In genomic region chrX:161883661-161884060, GRCm38 (mm10) we compare ENCODE assay signal across 25 mouse cellular contexts.
DNase-seq lines count a peak whose midpoint lies in the region; ATAC-seq and TF ChIP-seq lines count a peak whose summit lies in the region.
"Had no signal": no experiment of that assay in that cellular context is flagged by ENCODE, and none has a peak within 500 bp of the region (broad histone marks: within the 10 kb centered on the region; RNA-seq: fewer than 3 reads in every experiment).

No protein-coding gene starts in this region.

- H3K36me3 ChIP-seq in hindbrain, postnatal 0 days (ENCODE audit: insufficient read depth, low read length) = no peaks in the 10 kb centered on the region
- H3K36me3 ChIP-seq in hindbrain, embryonic 11.5 days (ENCODE audit: control insufficient read depth, insufficient read depth, low read length) = no peaks in the 10 kb centered on the region
- no peaks in the 10 kb centered on the region for H3K36me3 ChIP-seq in lung, postnatal 0 days (ENCODE audit: insufficient read depth, low read length)
- H3K36me3 ChIP-seq: heart, embryonic 15.5 days; hindbrain, embryonic 13.5 days; limb, embryonic 12.5 days; liver, embryonic 15.5 days had no signal

- H3K27me3 ChIP-seq in cerebellum, adult 2 months (ENCODE audit: control insufficient read depth, insufficient read depth, low read length) = no peaks in the 10 kb centered on the region
- H3K27me3 ChIP-seq in hindbrain, postnatal 0 days (ENCODE audit: insufficient read depth, low read length) = no peaks in the 10 kb centered on the region
- H3K27me3 ChIP-seq in hindbrain, embryonic 11.5 days (ENCODE audit: control insufficient read depth, insufficient read depth, low read length) = peaks cover 2% of the 10 kb centered on the region; the same call in 1 of the 2 replicates
- H3K27me3 ChIP-seq in lung, postnatal 0 days (replicated peaks; ENCODE audit: insufficient read depth, low read length) = no peaks in the 10 kb centered on the region
- H3K27me3 ChIP-seq: CH12.LX; heart, embryonic 15.5 days; liver, embryonic 15.5 days had no signal

- 44% methylated on average over 3 of the region's 3 CpGs for WGBS in cerebellum, adult 2 months
- 79% methylated on average over 3 of the region's 3 CpGs for WGBS in hindbrain, postnatal 0 days
- WGBS in hindbrain, embryonic 11.5 days = 96% methylated on average over 3 of the region's 3 CpGs
- WGBS in lung, postnatal 0 days = 76% methylated on average over 3 of the region's 3 CpGs

- peak; percentile 24 to 26 for DNase-seq in cerebellum, postnatal 10 days
- no peak for DNase-seq in cerebellum, adult 2 months
- DNase-seq in hindbrain, postnatal 0 days (ENCODE audit: low spot score) = peak; percentile 1
- DNase-seq in hindbrain, embryonic 11.5 days (ENCODE audit: low spot score) = no peak
- DNase-seq in layer of hippocampus, adult 8-10 months (ENCODE audit: low spot score in 2 of 2) = peak; percentile 14 to 29
- DNase-seq in layer of hippocampus, postnatal 36 days = peak; percentile 20 to 31
- DNase-seq in thymus, postnatal 36 days = no peak
- no peak for DNase-seq in lung, postnatal 0 days (ENCODE audit: low spot score)
- DNase-seq: adrenal gland, adult 2 months; adrenal gland, postnatal 36 days; cerebellum, adult 9-11 months; gastrocnemius, postnatal 14 days; kidney, adult 11 months; kidney, postnatal 14 days; lung, embryonic 14.5 days; spleen, adult 18-20 months; thymus, postnatal 14 days had no signal

- ATAC-seq in hindbrain, postnatal 0 days = no peak
- ATAC-seq in hindbrain, embryonic 11.5 days (ENCODE audit: low FRiP score) = no peak
- ATAC-seq in lung, postnatal 0 days = no peak
- ATAC-seq: activated CD4-positive, CD25-positive, alpha-beta regulatory T cell, adult 4 months; midbrain, embryonic 16.5 days had no signal

- no peak overlapping the region for H3K27ac ChIP-seq in cerebellum, adult 2 months (ENCODE audit: insufficient read depth, low read length)
- H3K27ac ChIP-seq in hindbrain, postnatal 0 days = no peak overlapping the region
- no peak overlapping the region for H3K27ac ChIP-seq in hindbrain, embryonic 11.5 days (ENCODE audit: low read depth, low read length)
- no peak overlapping the region for H3K27ac ChIP-seq in lung, postnatal 0 days (ENCODE audit: low read length)
- H3K27ac ChIP-seq: heart, embryonic 15.5 days; hindbrain, embryonic 13.5 days; limb, embryonic 12.5 days; liver, embryonic 15.5 days had no signal

- TF ChIP-seq EP300 in lung, postnatal 0 days (IDR thresholded peaks at IDR 0.05) = no peak

- no peak overlapping the region for H3K4me3 ChIP-seq in cerebellum, adult 2 months (replicated peaks; ENCODE audit: insufficient read depth, low read depth, low read length)
- H3K4me3 ChIP-seq in hindbrain, postnatal 0 days (ENCODE audit: low read length) = no peak overlapping the region
- H3K4me3 ChIP-seq in hindbrain, embryonic 11.5 days (ENCODE audit: low read depth, low read length) = no peak overlapping the region
- no peak overlapping the region for H3K4me3 ChIP-seq in lung, postnatal 0 days (ENCODE audit: low read depth, low read length)
- H3K4me3 ChIP-seq: heart, embryonic 15.5 days; hindbrain, embryonic 13.5 days; limb, embryonic 12.5 days; liver, embryonic 15.5 days had no signal

- no peaks in the 10 kb centered on the region for H3K4me1 ChIP-seq in cerebellum, adult 2 months (ENCODE audit: control insufficient read depth, insufficient read depth, low read length)
- H3K4me1 ChIP-seq in hindbrain, postnatal 0 days (ENCODE audit: insufficient read depth, low read length) = no peaks in the 10 kb centered on the region
- no peaks in the 10 kb centered on the region for H3K4me1 ChIP-seq in hindbrain, embryonic 11.5 days (replicated peaks; ENCODE audit: control insufficient read depth, insufficient read depth, low read length)
- no peaks in the 10 kb centered on the region for H3K4me1 ChIP-seq in lung, postnatal 0 days (ENCODE audit: insufficient read depth, low read depth, low read length)
- H3K4me1 ChIP-seq: heart, embryonic 15.5 days; hindbrain, embryonic 13.5 days; limb, embryonic 12.5 days; liver, embryonic 15.5 days had no signal

- no peak overlapping the region for H3K4me2 ChIP-seq in hindbrain, postnatal 0 days (ENCODE audit: low read depth, low read length)
- H3K4me2 ChIP-seq in hindbrain, embryonic 11.5 days (replicated peaks; ENCODE audit: low read depth, low read length) = no peak overlapping the region
- no peak overlapping the region for H3K4me2 ChIP-seq in lung, postnatal 0 days (replicated peaks; ENCODE audit: low read depth, low read length)
- H3K4me2 ChIP-seq: heart, embryonic 15.5 days; hindbrain, embryonic 13.5 days; limb, embryonic 12.5 days; liver, embryonic 15.5 days; lung, embryonic 14.5 days; midbrain, embryonic 11.5 days had no signal

- TF ChIP-seq POLR2A in cerebellum, adult 2 months (IDR thresholded peaks at IDR 0.05; ENCODE audit: borderline replicate concordance, insufficient read depth, low read length) = no peak

- H3K9ac ChIP-seq in hindbrain, postnatal 0 days (replicated peaks; ENCODE audit: low read length) = no peak overlapping the region
- no peak overlapping the region for H3K9ac ChIP-seq in hindbrain, embryonic 11.5 days (ENCODE audit: low read depth, low read length)
- no peak overlapping the region for H3K9ac ChIP-seq in lung, postnatal 0 days (replicated peaks; ENCODE audit: low read depth)
- H3K9ac ChIP-seq: heart, embryonic 15.5 days; hindbrain, embryonic 13.5 days; limb, embryonic 12.5 days; liver, embryonic 15.5 days; lung, embryonic 14.5 days had no signal

- TF ChIP-seq CTCF in cerebellum, adult 2 months (IDR thresholded peaks at IDR 0.05; ENCODE audit: borderline replicate concordance, insufficient read depth, low read depth, low read length) = no peak
- no peak for TF ChIP-seq CTCF in hindbrain, postnatal 0 days (IDR thresholded peaks at IDR 0.05; ENCODE audit: low read depth)
- TF ChIP-seq CTCF in lung, postnatal 0 days (IDR thresholded peaks at IDR 0.05) = no peak

- no peaks in the 10 kb centered on the region for H3K9me3 ChIP-seq in hindbrain, postnatal 0 days (ENCODE audit: low read length)
- H3K9me3 ChIP-seq in hindbrain, embryonic 11.5 days (ENCODE audit: control insufficient read depth, low read length) = no peaks in the 10 kb centered on the region
- H3K9me3 ChIP-seq in lung, postnatal 0 days (ENCODE audit: low read length) = no peaks in the 10 kb centered on the region
- H3K9me3 ChIP-seq: heart, embryonic 15.5 days; hindbrain, embryonic 13.5 days; limb, embryonic 12.5 days; liver, embryonic 15.5 days had no signal

Comparison
In these comparisons a context has a peak if more than half of its experiments do, and no peak if none do; other contexts are left out.
1. DNase-seq: peak in cerebellum, postnatal 10 days (2 of 2), hindbrain, postnatal 0 days (single experiment), layer of hippocampus, adult 8-10 months (2 of 2) and layer of hippocampus, postnatal 36 days (2 of 2); none in cerebellum, adult 2 months (0 of 2), hindbrain, embryonic 11.5 days (single experiment), thymus, postnatal 36 days (0 of 2) and lung, postnatal 0 days (single experiment).